Mouse (Mus musculus) cortical plate, adult 2 months (tissue): ENCODE data around the gene Zdhhc4.

Experiments used
- CTCF ChIP-seq: fragments of 200-500 bp; IDR thresholded peaks from 2 replicates; pipeline ENCODE4 v1.5.1; 2011; ENCODE audit warnings: mild to moderate bottlenecking, control low read depth, low read length; ENCODE audit not compliant: insufficient read depth; ENCODE audit errors: extremely low read depth
- POLR2A ChIP-seq: fragments of 200-500 bp; IDR thresholded peaks from 2 replicates; pipeline ENCODE4 v1.6.1; 2011; ENCODE audit warnings: mild to moderate bottlenecking, low read length, control low read depth; ENCODE audit not compliant: insufficient read depth; ENCODE audit errors: extremely low read depth

DNA sequence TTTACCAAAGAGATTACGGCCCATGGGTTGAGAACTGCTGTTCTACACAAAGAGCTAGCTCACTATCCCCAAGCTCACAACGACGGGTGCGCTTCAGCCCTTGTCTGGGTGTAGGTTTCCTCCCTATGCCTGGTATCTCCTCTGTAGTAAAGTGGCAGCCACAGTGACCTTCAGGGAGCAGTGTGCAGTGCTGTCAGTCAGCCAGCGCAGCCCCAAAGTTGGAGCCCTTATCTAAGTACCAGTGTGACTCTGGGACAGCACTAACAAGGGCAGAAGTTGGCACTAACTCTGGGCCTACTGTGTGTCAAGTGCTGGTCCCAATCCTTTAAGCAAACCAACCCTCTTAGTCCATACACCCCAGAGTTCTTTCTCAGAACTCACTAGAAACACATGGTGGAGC is 20.2 kb downstream of the Zdhhc4 start:
- TF ChIP-seq POLR2A: no peak
- no peak for TF ChIP-seq CTCF
